Mouse (Mus musculus) heart, embryonic 11.5 days (tissue): ENCODE data around the gene Bicdl2. TPM values are rescaled to one million over a fixed set of nuclear protein-coding genes. Genes with fewer than 3 reads are reported as not detected.

Experiments
- ATAC-seq: fragments of 200-750 bp; cut with Nextera tagmentation; replicated peaks from 2 replicates; pipeline ENCODE4 v1.8.0; 2017; ENCODE audit warnings: moderate library complexity; ENCODE audit not compliant: insufficient number of reproducible peaks, low FRiP score, low TSS enrichment
- H3K27ac ChIP-seq: fragments of 300-500 bp; sonication (generic); 2 replicates; pipeline ENCODE4 v1.5.1; 2014; ENCODE audit warnings: mild to moderate bottlenecking, low read depth, low read length
- H3K27me3 ChIP-seq: fragments of 300-500 bp; sonication (generic); 2 replicates; pipeline ENCODE4 v1.6.1; 2014; ENCODE audit warnings: mild to moderate bottlenecking, low read length, mixed read lengths; ENCODE audit not compliant: control insufficient read depth, insufficient read depth
- H3K36me3 ChIP-seq: fragments of 300-500 bp; sonication (generic); 2 replicates; pipeline ENCODE4 v1.6.1; 2014; ENCODE audit warnings: mild to moderate bottlenecking, low read length, moderate library complexity, mixed read lengths; ENCODE audit not compliant: control insufficient read depth, insufficient read depth
- H3K4me1 ChIP-seq: fragments of 300-500 bp; sonication (generic); 2 replicates; pipeline ENCODE4 v1.6.1; 2014; ENCODE audit warnings: low read length; ENCODE audit not compliant: control insufficient read depth, insufficient read depth
- H3K4me2 ChIP-seq: fragments of 300-500 bp; sonication (generic); 2 replicates; pipeline ENCODE4 v1.6.1; 2014; ENCODE audit warnings: mild to moderate bottlenecking, moderate library complexity
- H3K4me3 ChIP-seq: fragments of 300-500 bp; sonication (generic); 2 replicates; pipeline ENCODE4 v1.5.1; 2014; ENCODE audit warnings: low read depth, low read length
- H3K9ac ChIP-seq: fragments of 300-500 bp; sonication (generic); 2 replicates; pipeline ENCODE4 v1.6.1; 2014; ENCODE audit warnings: mild to moderate bottlenecking, low read depth, low read length, moderate library complexity
- H3K9me3 ChIP-seq: fragments of 300-500 bp; sonication (generic); replicated peaks from 2 replicates; pipeline ENCODE4 v1.6.1; 2016; ENCODE audit warnings: low read length; ENCODE audit not compliant: control insufficient read depth
- WGBS: fragments of 180-500 bp; shearing (Covaris S2); extraction: QIAGEN DNeasy Blood & Tissue Kit; methylation state at CpG from one replicate; pipeline ENCODE4 v1.1.7; 2014; ENCODE audit not compliant: insufficient replicate concordance; 5-methylcytosine and 5-hydroxymethylcytosine counted together
- polyA plus RNA-seq: library from polyadenylated mRNA; unstranded; fragments of >200 nt; fragmentation: Nextera tagmentation; extraction: Ambion mirVana; gene quantifications from 2 replicates; pipeline ENCODE4 v1.2.1, GENCODE M21; 2014

Gene Bicdl2
- polyA plus RNA-seq, 1 experiment from 2014 or later: 0.24 TPM

- peaks cover 23% of the 10 kb centered on the region for H3K36me3 ChIP-seq
- no peaks in the 10 kb centered on the region for H3K27me3 ChIP-seq
- WGBS: 88% methylated on average over 7 of the region's 7 CpGs
- no peak for ATAC-seq
- peaks cover 15% of the 10 kb centered on the region for H3K4me1 ChIP-seq
- no peaks in the 10 kb centered on the region for H3K9me3 ChIP-seq
- H3K9ac ChIP-seq: no peak overlapping the region
- no peak overlapping the region for H3K4me3 ChIP-seq
- H3K27ac ChIP-seq: no peak overlapping the region
- no peak overlapping the region for H3K4me2 ChIP-seq
Measured at GRCm38 (mm10) chr17:23670516-23671074, 10.3 kb downstream of the Bicdl2 start.

- Histone ChIP-seq H3K9ac (no peak overlapping the region), H3K27me3 (no peaks in the 10 kb centered on the region), H3K4me3 (no peak overlapping the region), H3K9me3 (no peaks in the 10 kb centered on the region), H3K4me1 (peaks cover 21% of the 10 kb centered on the region), H3K27ac (no peak overlapping the region), H3K36me3 (peaks cover 20% of the 10 kb centered on the region), H3K4me2 (no peak overlapping the region)
- WGBS: 89% methylated on average over 3 of the region's 3 CpGs
- no peak for ATAC-seq
Measured at GRCm38 (mm10) chr17:23671519-23671918, 11.2 kb downstream of the Bicdl2 start.

GRCm38 (mm10) chr17:23672761-23673160 lies 12.5 kb downstream of the Bicdl2 start:
- 56% methylated on average over 3 of the region's 3 CpGs for WGBS
- Histone ChIP-seq H3K36me3 (peaks cover 16% of the 10 kb centered on the region), H3K4me2 (peak overlapping the region; percentile 95), H3K4me3 (peak overlapping the region; percentile 73), H3K27me3 (no peaks in the 10 kb centered on the region), H3K4me1 (peaks cover 21% of the 10 kb centered on the region), H3K9me3 (no peaks in the 10 kb centered on the region), H3K27ac (no peak overlapping the region), H3K9ac (peak overlapping the region; percentile 39; the same call in 1 of the 2 replicates)
- ATAC-seq: no peak

GRCm38 (mm10) chr17:23673424-23674073 lies 13.2 kb downstream of the Bicdl2 start, which contains the start of the genes Hcfc1r1 and Thoc6:
TSS of gene Hcfc1r1 (plus strand) at chr17:23673596.
TSS of gene Thoc6 (minus strand) at chr17:23673882.
- peak; percentile 87 for ATAC-seq
- peaks cover 3% of the 10 kb centered on the region for H3K27me3 ChIP-seq
- WGBS: under 1% methylated on average over 45 of the region's 45 CpGs
- peak within 1 kb of the TSS; percentile 95 for H3K4me2 ChIP-seq
- no peaks in the 10 kb centered on the region for H3K9me3 ChIP-seq
- peak within 1 kb of the TSS; percentile 95 for H3K27ac ChIP-seq
- peak within 1 kb of the TSS; percentile 73 for H3K4me3 ChIP-seq
- H3K4me1 ChIP-seq: peaks cover 21% of the 10 kb centered on the region
- peak within 1 kb of the TSS; percentile 86 for H3K9ac ChIP-seq
- peaks cover 15% of the 10 kb centered on the region for H3K36me3 ChIP-seq

- no peak for ATAC-seq
- WGBS: 22% methylated on average over 9 of the region's 9 CpGs
- peaks cover 12% of the 10 kb centered on the region for H3K27me3 ChIP-seq
- H3K4me2 ChIP-seq: peak overlapping the region; percentile 95
- H3K9ac ChIP-seq: peak overlapping the region; percentile 86
- no peaks in the 10 kb centered on the region for H3K9me3 ChIP-seq
- H3K27ac ChIP-seq: peak overlapping the region; percentile 95
- H3K4me3 ChIP-seq: peak overlapping the region; percentile 73
- H3K36me3 ChIP-seq: peaks cover 7% of the 10 kb centered on the region
- H3K4me1 ChIP-seq: peaks cover 21% of the 10 kb centered on the region
Measured at GRCm38 (mm10) chr17:23674271-23674952, 14.1 kb downstream of the Bicdl2 start.

- WGBS: 18% methylated on average over 5 of the region's 5 CpGs
- H3K9ac ChIP-seq: peak overlapping the region; percentile 86
- H3K4me2 ChIP-seq: peak overlapping the region; percentile 95
- peaks cover 21% of the 10 kb centered on the region for H3K4me1 ChIP-seq
- no peak for ATAC-seq
- peaks cover 19% of the 10 kb centered on the region for H3K27me3 ChIP-seq
- H3K27ac ChIP-seq: peak overlapping the region; percentile 95
- H3K9me3 ChIP-seq: no peaks in the 10 kb centered on the region
- peak overlapping the region; percentile 73 for H3K4me3 ChIP-seq
- H3K36me3 ChIP-seq: peaks cover 3% of the 10 kb centered on the region; the same call in 1 of the 2 replicates
Measured at GRCm38 (mm10) chr17:23675127-23675526, 14.8 kb downstream of the Bicdl2 start.

- no peaks in the 10 kb centered on the region for H3K36me3 ChIP-seq
- H3K4me3 ChIP-seq: peak overlapping the region; percentile 73
- no peak for ATAC-seq
- no peaks in the 10 kb centered on the region for H3K9me3 ChIP-seq
- WGBS: 7% methylated on average over 15 of the region's 15 CpGs
- peak overlapping the region; percentile 95 for H3K4me2 ChIP-seq
- H3K9ac ChIP-seq: peak overlapping the region; percentile 86
- H3K27ac ChIP-seq: peak overlapping the region; percentile 95
- H3K4me1 ChIP-seq: peaks cover 21% of the 10 kb centered on the region
- peaks cover 25% of the 10 kb centered on the region for H3K27me3 ChIP-seq
Measured at GRCm38 (mm10) chr17:23675564-23676281, 15.4 kb downstream of the Bicdl2 start.

- H3K36me3 ChIP-seq: no peaks in the 10 kb centered on the region
- under 1% methylated on average over 37 of the region's 37 CpGs for WGBS
- no peaks in the 10 kb centered on the region for H3K9me3 ChIP-seq
- H3K4me3 ChIP-seq: peak overlapping the region; percentile 73
- peak overlapping the region; percentile 86 for H3K9ac ChIP-seq
- peaks cover 21% of the 10 kb centered on the region for H3K4me1 ChIP-seq
- H3K27ac ChIP-seq: peak overlapping the region; percentile 95
- H3K4me2 ChIP-seq: peak overlapping the region; percentile 95
- ATAC-seq: no peak
- H3K27me3 ChIP-seq: peaks cover 33% of the 10 kb centered on the region
Measured at GRCm38 (mm10) chr17:23676473-23677031, 16.2 kb downstream of the Bicdl2 start.
